Mouse (Mus musculus) brown adipose tissue, adult 24 weeks (tissue): ENCODE measurements around the gene Slc9a9. TPM values are rescaled to one million over a fixed set of nuclear protein-coding genes. Genes with fewer than 3 reads are reported as not detected.
"Not testable (repeated sequence)": the region's sequence is repeated elsewhere in the genome, so short reads cannot be mapped to it uniquely, and the experiment has no call there.

Experiments
- H3K27ac ChIP-seq: fragments of 200-500 bp; replicated peaks from 2 replicates; pipeline ENCODE4 v1.5.1; 2012; ENCODE audit warnings: low read depth, mild to moderate bottlenecking, low read length
- H3K4me1 ChIP-seq: fragments of 200-500 bp; 2 replicates; pipeline ENCODE4 v1.6.1; 2012; ENCODE audit warnings: low read length, mixed read lengths; ENCODE audit not compliant: control insufficient read depth, insufficient read depth, insufficient read length
- H3K4me3 ChIP-seq: fragments of 200-500 bp; 2 replicates; pipeline ENCODE4 v1.5.1; 2012; ENCODE audit warnings: low read depth, mild to moderate bottlenecking, low read length, moderate library complexity; ENCODE audit not compliant: insufficient read depth
- polyA plus RNA-seq: library from polyadenylated mRNA; stranded (reverse); fragments of >200 nt; gene quantifications from 2 replicates; pipeline ENCODE4 v1.2.4, GENCODE M21; 2012; ENCODE audit not compliant: missing spikeins, insufficient read depth, insufficient read length

The Slc9a9 gene
- polyA plus RNA-seq: 1.5 and 2.0 TPM in 2 replicates

GRCm38 (mm10) chr9:94669791-94670577, at the start of gene Slc9a9:
TSS of gene Slc9a9 (plus strand) at chr9:94669909.
- H3K4me3 ChIP-seq: peak within 1 kb of the TSS; percentile 73
- no peak within 1 kb of the TSS; the same call in 1 of the 2 replicates for H3K27ac ChIP-seq
- no peaks in the 10 kb centered on the region; the same call in 1 of the 2 replicates for H3K4me1 ChIP-seq

DNA sequence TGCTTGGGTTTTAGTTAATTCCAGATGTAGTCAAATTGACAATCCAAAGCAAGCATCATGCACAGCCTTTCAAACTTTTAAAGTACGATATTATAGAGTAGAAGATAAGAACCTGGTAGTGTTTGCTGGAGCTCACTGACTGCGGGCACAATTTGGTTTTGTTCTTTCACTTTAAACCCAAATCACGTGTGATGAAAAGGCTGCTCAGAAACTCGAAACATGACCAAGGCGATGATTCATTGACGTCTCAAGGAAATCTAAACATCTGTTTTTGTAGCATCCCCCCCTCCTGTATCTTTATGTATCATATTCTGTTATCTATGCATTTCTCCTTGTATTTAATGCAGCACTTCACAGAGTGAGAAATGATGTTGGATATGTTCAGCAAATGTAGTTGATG, 49.4 kb upstream of the Slc9a9 start:
- no peaks in the 10 kb centered on the region for H3K4me1 ChIP-seq
- no peak overlapping the region for H3K4me3 ChIP-seq
- H3K27ac ChIP-seq: no peak overlapping the region

GRCm38 (mm10) chr9:94620846-94621245, 48.9 kb upstream of the Slc9a9 start:
- no peaks in the 10 kb centered on the region for H3K4me1 ChIP-seq
- H3K4me3 ChIP-seq: no peak overlapping the region
- no peak overlapping the region for H3K27ac ChIP-seq

- Histone ChIP-seq H3K4me3 (no peak overlapping the region), H3K27ac (no peak overlapping the region), H3K4me1 (no peaks in the 10 kb centered on the region)
Observed at GRCm38 (mm10) chr9:94621902-94622301, 47.8 kb upstream of the Slc9a9 start.

- H3K4me1 ChIP-seq: no peaks in the 10 kb centered on the region
- no peak overlapping the region for H3K27ac ChIP-seq
- no peak overlapping the region for H3K4me3 ChIP-seq
Observed at GRCm38 (mm10) chr9:94626737-94627136, 43.0 kb upstream of the Slc9a9 start.

GRCm38 (mm10) chr9:94628948-94629347, 40.8 kb upstream of the Slc9a9 start:
- Histone ChIP-seq H3K4me3 (no peak overlapping the region), H3K27ac (no peak overlapping the region), H3K4me1 (no peaks in the 10 kb centered on the region)

DNA sequence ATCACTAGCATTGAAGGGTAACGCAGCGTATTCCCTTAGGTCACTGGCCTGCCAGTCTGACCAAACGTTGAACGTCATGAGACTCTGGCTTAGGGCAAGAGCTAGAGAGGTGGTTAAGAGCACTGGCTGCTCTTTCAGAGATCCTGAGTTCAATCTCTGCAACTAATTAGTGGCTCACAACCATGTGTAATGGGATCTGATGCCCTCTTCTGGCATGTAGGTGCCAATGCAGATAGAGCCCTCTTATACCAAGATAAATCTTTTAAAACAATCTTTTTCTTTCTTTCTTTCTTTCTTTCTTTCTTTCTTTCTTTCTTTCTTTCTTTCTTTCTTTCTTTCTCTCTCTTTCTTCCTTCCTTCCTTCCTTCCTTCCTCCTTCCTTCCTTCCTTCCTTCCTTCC, 35.4 kb upstream of the Slc9a9 start:
- not testable (repeated sequence) for H3K4me1 ChIP-seq, H3K27ac ChIP-seq, H3K4me3 ChIP-seq

DNA sequence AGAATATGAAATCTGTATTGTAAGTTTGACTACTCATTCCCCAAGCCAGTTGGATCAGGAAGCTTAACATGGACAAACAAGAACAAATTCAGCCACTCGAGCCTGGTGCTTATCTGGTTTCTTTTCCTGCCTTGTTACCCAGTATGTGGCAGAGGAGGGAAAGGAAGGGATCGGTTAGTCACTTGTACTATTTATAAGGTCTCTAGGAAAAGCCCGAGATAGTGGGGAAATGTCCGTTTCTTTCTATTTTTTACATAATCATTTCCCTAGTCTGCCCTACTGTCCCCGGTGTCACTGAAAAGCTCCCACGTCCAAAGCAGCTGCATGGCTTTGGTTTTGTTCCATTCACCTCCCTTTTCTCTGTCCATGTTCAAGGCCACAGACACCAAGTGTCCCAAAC, 24.1 kb upstream of the Slc9a9 start:
- Histone ChIP-seq H3K4me1 (no peaks in the 10 kb centered on the region), H3K4me3 (no peak overlapping the region), H3K27ac (no peak overlapping the region)

GRCm38 (mm10) chr9:94647425-94647824, 22.3 kb upstream of the Slc9a9 start:
- no peaks in the 10 kb centered on the region for H3K4me1 ChIP-seq
- no peak overlapping the region for H3K4me3 ChIP-seq
- H3K27ac ChIP-seq: no peak overlapping the region

GRCm38 (mm10) chr9:94649991-94650390, 19.7 kb upstream of the Slc9a9 start:
- H3K27ac ChIP-seq: no peak overlapping the region
- H3K4me1 ChIP-seq: no peaks in the 10 kb centered on the region
- H3K4me3 ChIP-seq: no peak overlapping the region

DNA sequence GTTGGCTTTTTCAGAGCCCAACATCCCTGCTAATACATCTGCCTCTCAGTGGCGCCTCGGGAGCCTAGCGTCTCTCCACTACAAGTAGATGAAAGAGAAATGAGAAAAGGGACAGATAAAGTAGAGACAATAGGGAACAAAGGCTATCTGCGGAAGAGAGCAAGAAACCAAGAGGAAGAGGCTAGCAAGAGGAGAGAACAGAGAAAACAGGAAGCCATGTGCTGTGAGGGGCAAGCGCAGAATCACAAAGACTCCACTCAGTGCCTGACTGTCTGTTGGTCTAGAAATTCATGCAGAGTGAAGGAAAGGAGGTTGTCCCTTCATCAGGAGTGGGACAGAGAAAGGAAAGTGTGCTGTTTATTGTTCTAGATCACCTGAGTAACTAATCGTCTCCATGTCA, 16.5 kb upstream of the Slc9a9 start:
- Histone ChIP-seq H3K4me3 (no peak overlapping the region), H3K27ac (no peak overlapping the region), H3K4me1 (no peaks in the 10 kb centered on the region)

GRCm38 (mm10) chr9:94653827-94654226, 15.9 kb upstream of the Slc9a9 start:
- no peak overlapping the region for H3K4me3 ChIP-seq

GRCm38 (mm10) chr9:94656265-94656664, 13.4 kb upstream of the Slc9a9 start:
- no peak overlapping the region for H3K4me3 ChIP-seq
- no peak overlapping the region for H3K27ac ChIP-seq
- H3K4me1 ChIP-seq: no peaks in the 10 kb centered on the region

More at GRCm38 (mm10) chr9:94653827-94654226, 15.9 kb upstream of the Slc9a9 start:
- Histone ChIP-seq H3K27ac (no peak overlapping the region), H3K4me1 (no peaks in the 10 kb centered on the region)

- Histone ChIP-seq H3K4me1 (no peaks in the 10 kb centered on the region), H3K4me3 (no peak overlapping the region), H3K27ac (no peak overlapping the region)
Observed at GRCm38 (mm10) chr9:94659401-94660152, 10.1 kb upstream of the Slc9a9 start.

GRCm38 (mm10) chr9:94661768-94662167, 7.9 kb upstream of the Slc9a9 start:
- no peak overlapping the region for H3K4me3 ChIP-seq
- H3K27ac ChIP-seq: no peak overlapping the region
- no peaks in the 10 kb centered on the region for H3K4me1 ChIP-seq
